Mouse (Mus musculus) cerebral cortex, adult 2 months (tissue): ENCODE results near the gene Olfm2.

Experiments used
- WGBS: fragments of 180-500 bp; shearing (Covaris S2); methylation state at CpG from one replicate; pipeline ENCODE4 v1.1.7; 2018; 5-methylcytosine and 5-hydroxymethylcytosine counted together

The Olfm2 gene

DNA sequence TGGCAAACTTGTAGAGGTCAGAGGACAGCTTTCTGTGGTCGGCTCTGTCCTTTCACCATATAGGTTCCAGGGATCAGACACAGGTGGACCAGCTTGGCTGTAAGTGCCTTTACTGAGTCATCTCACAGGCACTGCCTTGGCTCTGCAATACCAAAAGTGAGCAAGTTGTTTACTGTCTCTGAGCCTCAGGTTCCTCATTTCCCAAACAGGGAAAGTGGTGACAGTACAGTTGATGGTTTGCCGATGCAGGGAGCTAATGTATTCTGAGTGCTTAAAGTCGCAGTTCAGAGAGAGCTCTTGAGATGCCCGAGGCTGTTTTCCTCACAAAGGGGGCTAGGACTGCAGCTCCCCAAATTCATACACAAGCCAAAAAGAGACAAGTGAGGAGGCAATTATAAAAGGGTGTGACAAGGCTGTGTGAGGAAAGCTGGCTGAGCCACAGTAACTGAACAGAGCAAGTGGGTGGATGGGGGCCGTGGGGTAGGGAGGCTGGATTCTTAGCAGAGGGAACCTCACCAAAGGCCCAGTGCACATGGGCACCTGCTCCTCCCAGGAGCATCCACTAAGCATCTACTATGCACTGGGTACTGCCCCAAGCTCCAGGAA, 49.9 kb downstream of the Olfm2 start:
- WGBS = 39% methylated on average over 5 of the region's 5 CpGs

DNA sequence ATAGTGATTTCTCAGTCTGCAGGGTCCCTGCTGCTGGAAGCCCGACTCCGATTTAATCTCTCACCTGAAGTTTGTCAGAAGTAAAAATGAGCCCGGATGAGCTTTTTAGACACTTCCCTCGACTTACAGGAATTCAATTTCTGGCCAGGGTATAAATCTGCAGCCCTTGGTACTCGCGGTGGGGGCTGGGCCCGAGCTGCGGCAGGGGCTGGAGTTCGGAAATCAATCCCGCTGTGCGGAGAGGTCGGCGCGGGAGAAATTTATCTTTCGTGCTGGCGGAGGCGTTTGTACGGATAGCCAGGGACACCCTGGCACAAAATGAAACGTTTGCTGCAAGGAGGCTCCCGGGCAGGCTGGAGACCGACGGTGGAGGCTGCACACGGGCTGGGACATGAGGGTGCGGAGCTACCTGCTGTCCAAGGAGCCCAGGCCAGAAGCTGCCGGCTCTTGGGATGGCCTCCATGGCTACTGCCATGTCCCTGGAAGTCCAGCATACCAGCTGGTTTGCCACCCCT, 51.4 kb downstream of the Olfm2 start:
- WGBS = 21% methylated on average over 25 of the region's 25 CpGs

DNA sequence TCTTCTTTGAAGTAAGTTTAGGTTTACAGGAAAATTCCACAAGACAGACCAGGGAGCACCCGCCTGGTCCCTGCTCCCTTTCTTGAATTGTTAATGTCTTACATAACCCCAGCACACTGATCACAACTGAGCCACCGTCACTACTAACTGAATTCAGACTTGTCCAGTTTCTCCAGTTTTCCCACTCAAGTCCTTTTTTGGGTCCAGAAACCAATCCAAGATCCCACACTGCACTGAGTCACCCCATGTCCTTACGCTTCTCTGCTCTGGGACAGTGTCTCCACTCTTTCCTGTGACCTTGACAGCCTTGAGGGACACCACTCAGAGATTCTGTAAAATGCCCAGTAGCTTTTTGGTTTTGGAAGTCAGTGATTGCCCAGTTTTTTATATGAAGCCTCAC, 53.3 kb downstream of the Olfm2 start:
- 55% methylated on average over 3 of the region's 3 CpGs for WGBS

DNA sequence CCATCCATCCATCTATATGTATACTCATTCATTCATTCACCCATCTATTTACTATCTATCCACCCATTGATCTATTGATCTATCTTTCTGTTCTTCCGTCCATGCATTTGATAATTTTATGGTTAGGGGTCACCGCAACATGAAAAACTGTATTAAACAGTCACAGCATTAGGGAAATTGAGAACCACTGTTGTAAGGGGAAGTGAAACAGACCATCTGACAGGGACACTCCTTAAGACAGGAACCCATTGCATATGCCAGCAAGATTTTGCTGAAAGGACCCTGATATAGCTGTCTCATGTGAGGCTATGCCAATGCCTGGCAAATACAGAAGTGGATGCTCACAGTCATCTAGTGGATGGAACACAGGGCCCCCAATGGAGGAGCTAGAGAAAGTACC, 55.7 kb downstream of the Olfm2 start:
- WGBS = 99% methylated on average over 2 of the region's 2 CpGs

DNA sequence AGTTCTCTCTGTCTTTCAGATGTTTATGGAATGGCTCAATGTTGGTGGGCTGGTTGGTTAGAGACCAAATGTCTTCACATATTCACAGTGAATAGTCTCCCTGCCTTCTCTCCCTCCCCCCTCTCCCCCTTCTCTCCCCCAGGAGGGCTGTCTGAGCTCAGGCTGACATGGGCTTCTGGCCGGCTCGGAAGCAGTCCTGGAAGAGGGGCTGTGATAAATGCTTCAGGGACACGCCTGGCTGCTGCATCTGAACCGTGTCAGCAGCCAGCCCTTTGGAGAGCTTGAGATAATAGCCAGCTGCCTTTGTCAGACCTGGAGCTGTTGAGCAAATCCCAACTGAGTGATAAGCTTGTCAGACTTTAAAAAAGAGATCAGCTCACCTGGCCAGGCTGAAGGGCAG, 56.2 kb downstream of the Olfm2 start:
- WGBS = 25% methylated on average over 4 of the region's 4 CpGs

DNA sequence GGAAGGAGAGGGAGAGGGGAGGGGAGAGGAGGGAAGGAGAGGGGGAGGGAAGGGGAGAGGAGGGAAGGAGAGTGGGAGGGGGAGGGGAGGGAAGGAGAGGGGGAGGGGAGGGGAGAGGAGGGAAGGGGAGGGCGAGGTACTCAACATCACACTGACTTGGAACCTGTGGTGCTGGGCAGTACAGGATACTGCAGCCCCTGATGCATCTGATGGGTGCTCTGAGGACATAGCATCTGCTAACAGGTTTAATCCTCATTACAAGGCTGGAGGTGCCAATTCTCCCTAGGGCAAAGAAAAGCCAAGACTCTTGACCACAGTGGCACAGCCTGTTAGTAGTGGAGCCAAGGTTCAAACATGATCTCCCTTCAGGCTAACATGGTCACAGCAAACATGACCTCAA, 56.7 kb downstream of the Olfm2 start:
- WGBS = 71% methylated on average over 1 of the region's 1 CpGs

DNA sequence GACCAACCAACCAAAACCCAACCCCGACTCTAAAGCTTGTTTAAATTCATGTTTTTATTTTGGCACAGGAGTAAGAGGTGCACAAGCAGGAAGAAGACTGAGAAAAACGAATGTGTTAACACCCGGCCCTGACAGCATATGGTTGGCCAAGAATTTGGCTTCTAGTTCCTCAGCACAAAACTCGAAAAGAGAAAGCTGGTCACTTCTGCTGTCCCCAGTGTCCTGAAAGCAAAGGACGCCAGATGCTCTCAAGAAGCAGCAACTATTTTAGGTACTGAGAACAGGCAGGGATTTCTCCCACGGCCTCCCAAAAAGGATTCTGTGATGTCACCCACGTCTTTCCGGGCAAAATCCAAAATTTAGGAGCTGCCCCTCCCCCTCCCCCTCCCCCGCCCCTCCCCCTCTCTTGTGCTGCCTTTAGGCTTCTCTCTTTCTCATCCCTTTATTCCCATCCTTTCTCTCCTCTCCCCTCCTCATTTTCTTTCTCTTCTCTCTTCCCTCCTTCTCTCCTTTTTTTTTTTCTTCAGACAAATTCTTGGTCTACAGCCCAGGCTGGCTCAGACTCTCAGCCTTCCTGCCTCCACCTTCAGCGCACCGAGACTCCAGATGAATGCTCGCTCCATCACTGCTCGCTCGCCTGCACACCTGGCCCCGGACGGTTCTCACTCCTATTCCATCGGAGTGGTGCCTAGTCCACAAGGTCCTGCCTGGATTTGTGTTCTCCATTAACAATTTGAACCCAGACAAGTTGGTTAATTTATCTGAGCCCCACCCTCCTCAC, 60.9 kb downstream of the Olfm2 start:
- WGBS = 23% methylated on average over 17 of the region's 17 CpGs

DNA sequence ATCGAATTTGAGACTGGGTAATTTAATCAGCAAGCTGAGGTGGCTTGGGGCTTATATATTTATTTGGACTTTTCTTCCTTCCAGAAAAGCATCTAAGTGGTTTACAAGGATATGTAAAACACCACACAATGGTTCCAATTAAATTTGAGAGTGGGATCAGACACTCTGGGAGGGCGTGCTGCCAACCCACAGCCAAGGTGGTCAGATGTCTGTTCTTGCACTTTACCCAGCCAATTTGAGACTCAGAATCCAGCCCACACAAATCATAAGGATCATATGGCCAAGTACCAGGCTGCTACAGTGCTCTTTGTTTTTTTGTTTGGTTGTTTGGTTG, 63.8 kb downstream of the Olfm2 start:
- 20% methylated on average over 2 of the region's 2 CpGs for WGBS

DNA sequence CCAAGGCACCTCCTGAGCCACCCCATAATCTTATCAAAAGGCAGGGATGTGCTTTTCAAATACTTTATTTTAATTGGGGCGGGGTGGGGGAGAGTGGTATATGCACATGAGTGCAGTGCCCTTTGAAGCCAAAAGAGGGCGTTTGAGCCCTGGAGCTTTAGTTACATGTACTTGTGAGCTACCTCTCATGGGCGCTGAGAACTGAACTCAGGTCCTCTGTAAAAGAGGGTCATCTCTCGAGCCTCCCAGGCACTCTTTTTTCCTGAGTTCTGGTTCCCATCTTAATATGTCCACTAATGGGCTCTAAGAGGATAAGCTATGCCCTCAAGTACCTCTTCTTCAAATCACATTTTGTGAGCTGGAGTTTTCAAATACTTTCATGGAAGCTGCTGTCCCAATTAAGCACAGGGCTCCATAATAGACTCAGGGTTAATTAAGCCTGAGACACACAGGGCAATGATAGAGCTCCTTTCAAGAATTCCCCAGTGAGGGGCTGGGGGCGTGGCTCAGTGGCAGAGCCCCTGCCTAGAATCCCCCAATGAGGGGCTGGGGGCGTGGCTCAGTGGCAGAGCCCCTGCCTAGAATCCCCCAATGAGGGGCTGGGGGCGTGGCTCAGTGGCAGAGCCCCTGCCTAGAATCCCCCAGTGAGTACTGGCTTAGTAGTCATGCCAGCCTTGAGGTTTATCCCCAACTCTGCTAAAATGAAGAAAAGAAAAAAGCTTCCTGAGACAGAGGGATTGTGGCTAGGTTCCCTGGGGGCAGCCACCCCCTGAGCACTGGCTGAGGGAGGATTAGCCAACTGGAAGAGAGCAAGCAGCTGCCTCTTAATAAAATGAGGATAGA, 64.4 kb downstream of the Olfm2 start:
- 32% methylated on average over 7 of the region's 7 CpGs for WGBS

DNA sequence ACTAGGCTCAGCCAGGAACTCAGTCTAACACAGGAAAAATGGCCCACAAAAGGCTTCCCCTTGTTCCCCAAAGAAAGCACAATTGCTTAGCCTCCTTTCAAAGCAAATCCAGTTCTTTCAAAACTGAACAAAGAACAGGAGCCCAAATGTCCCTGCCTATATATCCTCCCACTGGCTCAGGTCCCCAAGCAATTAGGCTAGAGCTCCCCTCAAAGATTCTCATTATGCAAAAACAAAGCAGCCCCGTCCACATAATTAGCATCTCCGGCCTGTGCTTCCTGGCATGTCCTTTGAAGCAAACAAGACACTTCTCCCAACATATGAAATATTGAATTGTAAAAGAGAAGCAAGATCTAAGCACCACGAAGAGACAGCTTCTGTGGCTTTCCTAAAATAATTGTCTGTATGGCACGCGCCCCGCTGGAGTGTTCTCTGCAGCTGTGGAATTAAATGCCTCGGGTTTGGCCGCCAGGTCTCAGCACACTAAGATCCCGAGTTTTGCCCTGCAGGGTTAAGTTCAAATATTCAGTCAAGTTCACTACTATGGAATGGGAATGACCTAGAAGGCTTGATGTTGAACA, 65.7 kb downstream of the Olfm2 start:
- 28% methylated on average over 9 of the region's 9 CpGs for WGBS

DNA sequence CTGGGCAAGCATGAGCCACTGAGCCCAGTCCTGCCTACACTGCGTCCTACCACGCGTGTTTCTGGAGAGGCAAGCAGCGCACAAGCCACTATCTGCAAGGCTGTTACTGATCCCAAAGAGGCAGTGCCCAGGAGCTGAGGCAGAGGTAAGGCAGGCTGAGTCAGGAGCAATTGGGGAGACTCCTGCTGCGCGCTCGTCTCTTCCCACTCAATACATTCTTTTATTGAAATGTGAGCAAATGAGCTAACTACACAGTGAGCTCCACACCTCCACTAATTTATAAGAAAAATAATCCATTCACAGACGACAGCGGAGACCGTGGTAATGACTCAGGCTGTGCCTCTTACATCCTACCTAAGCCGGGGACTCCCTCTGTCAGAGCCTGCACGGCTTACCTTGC, 68.3 kb downstream of the Olfm2 start:
- WGBS = 55% methylated on average over 12 of the region's 12 CpGs

DNA sequence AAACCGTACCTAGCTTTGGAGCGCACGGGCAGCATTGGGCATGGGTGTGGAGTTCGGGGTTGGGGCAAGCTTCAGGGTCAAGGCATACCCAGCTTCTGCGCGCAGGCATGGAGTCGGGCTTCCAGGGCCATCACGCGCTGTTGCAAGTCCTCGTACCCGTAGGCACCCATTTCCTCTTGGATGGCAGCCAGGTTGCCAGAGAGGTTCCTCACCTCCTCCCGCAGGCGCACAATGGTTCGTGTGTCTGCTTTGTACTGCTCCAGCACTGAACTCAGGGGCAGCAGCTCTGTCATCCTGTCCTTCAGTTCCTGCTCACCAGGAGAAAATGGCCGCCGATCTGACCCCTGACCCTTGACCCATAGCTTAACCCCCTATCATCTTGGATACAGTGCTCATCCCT, 74.1 kb downstream of the Olfm2 start:
- WGBS = 61% methylated on average over 16 of the region's 16 CpGs

DNA sequence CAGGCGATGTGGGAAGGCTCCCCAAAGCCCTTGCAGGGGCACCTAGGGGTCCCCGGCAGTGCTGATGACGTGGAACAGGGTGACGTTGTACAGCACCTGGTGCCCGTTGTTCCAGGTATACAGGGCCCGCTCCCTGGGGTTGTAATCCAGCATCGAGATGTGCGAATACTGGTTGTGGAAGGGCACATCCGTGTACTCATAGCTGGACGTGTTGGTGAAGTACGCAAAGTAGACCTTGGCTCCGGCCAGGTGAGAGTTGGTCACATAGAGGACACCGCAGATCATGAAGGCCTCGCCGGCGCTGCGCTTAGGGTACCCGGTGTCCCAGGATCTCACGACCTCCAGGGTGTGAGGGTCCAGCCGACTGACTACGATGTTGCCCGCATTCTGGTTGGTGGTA, 78.1 kb downstream of the Olfm2 start:
- WGBS = 95% methylated on average over 22 of the region's 22 CpGs

DNA sequence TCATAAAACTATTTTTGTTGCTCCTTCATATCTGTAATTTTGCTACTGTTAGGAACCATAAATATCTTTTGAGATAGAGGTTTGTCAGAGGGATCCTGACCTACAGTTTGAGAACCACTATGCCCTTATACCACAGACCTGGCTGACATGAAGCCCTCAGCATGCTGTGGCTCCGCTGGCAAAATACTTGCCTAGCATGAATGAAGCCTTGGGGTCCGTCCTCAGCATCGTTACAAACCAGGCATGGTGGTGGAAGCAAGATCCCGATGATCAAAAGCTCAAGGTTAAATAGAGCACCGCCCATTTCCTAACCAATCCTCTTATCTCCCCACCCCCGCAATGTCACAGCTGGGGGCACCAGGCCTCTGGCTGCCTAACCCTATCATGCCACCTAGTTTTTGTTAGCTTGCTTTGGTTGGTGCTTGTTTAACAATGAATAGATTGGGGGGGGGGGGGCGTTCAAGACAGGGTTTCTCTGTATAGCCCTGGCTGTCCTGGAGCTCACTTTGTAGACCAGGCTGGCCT, 79.6 kb downstream of the Olfm2 start:
- 24% methylated on average over 7 of the region's 7 CpGs for WGBS

DNA sequence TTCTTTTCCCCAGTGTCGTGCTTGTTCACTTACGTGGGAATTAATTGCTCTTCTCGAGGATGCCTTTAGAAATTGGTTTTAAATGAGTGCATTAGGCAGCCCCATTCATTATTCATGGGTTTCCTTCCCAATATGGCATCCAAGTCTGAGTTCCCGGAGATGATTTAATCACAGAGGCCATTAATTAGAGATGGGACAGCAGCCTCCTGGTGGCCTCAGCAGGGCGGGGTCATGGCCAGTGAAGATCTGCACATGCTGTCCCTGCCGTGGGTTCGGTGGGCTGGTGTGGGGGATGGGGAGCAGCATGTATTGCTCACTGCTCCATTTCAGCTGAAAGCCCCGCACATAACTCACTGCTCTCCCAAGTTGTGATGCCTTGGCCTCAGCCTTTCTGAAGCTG, 80.2 kb downstream of the Olfm2 start:
- WGBS = 19% methylated on average over 8 of the region's 8 CpGs

DNA sequence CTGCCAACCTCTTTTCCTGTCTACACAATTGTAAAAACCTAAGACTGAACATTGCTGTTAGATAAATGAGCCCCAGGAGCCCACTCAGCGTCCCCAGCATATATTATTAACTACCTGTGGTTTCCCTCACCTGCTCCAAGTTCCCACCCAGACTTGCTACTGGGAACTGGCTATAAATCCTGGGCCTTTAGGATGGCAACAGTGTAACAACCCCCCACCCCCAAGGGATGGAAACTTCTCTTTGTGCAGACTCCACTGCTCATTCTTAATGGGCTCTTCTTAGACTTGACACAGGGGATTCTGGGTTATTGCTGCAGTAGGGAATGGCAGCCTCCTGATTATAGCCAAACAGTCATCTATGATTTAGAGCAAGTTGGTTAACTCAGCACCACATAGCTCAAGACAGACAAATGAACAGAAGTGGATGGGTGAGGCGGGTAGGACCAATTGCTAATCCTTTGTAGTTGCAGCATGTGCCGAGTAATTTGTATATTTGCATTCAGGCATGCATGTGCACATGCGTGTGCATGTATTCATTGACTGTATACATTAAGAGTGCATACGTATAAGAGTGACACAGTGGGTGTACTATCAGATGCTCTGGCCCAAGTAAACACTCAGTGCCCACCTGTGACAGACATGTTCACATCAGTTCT, 81.0 kb downstream of the Olfm2 start:
- 58% methylated on average over 5 of the region's 5 CpGs for WGBS

DNA sequence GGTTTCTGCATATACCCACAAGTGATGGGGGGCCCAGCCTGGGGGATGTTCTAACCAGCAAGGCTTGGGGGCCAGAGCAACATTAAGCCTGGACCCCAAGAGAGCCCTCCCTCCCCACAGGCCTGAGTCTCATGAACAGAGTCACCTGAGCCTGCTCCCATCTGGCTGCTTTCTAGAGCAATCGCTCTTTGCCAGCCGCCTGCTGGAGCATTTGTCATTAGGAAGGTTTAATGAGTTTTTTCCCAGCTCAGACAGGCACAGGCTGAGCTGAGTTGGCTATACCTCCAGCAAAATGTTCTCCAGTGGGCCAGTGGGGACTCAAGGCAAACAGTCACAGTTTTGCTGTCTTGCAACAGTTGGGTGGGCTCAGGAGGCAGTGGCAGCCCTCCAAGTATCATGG, 81.8 kb downstream of the Olfm2 start:
- WGBS = 23% methylated on average over 2 of the region's 2 CpGs

DNA sequence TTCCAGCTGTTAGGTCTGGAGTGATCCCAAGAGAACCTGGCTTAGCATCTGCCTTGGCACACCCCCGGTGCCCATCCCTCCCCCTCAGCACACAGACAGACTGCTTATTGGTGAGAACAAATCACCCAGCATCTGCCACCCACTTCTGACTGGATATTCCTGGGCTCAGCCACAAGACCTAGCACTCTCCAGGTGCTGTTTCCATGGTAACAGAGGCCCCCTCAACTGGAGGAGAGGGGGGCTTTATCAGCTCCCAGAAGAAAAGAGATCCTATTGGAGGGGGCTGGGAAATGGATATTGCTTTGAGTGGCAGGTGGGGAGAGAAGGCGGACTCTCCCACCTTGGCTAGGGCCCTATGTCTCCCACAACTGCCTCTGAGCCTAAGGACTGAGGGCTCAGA, 82.2 kb downstream of the Olfm2 start:
- 48% methylated on average over 2 of the region's 2 CpGs for WGBS

DNA sequence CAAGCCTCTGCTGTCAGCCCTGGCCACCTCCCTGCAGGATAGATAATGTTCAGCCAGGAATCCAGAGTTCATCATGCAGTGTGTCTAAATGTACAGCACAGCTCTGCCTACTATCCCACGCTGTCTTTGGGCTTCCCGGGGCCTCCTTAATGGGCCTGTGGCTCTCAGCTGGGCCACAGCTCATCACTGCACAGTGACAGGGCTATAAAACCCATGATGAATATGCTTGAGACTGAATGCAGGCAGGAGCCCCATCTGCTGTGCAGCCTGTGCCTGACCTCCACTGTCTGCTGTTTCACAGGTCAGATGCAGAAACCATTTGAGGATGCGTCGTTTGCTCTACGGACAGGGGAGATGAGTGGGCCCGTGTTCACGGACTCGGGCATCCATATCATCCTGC, 83.3 kb downstream of the Olfm2 start:
- 54% methylated on average over 8 of the region's 8 CpGs for WGBS

DNA sequence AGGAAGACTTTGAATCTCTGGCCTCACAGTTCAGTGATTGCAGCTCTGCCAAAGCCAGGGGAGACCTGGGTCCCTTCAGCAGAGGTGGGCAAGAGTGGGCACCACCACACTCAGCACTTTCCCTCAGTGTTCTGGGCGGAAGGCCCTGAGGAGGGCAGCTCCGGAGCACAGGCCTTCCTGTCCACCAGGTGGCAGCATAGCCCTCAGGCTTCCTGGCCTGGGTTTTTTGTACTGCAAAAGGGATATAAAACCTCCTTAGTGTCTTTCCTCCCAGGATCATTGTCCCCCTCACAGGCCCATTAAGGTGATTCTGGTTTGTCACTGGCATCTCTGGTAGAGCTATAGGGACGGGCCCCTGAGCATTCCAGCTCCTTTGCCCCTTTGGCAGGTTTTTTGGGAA, 83.8 kb downstream of the Olfm2 start:
- 37% methylated on average over 3 of the region's 3 CpGs for WGBS

DNA sequence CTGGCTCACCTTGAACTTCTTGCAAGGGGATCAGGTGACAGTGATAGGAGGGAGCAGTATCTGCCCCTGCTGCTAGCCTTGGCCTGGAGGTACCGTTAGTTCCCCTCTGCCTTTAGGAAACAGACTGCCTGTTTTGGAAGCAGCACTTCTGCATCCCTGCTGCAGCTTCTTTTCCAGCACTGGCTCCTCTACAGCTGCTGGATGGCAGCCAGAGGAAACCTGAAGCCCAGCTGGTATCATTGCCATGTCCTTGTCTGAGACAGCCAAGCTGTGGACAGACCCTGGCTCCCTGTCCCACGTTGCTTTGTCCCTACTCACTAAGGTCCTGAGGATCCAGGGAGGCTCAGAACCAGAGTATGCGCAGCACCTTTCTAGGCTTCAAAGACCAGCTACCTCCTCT, 88.6 kb downstream of the Olfm2 start:
- 37% methylated on average over 3 of the region's 3 CpGs for WGBS

DNA sequence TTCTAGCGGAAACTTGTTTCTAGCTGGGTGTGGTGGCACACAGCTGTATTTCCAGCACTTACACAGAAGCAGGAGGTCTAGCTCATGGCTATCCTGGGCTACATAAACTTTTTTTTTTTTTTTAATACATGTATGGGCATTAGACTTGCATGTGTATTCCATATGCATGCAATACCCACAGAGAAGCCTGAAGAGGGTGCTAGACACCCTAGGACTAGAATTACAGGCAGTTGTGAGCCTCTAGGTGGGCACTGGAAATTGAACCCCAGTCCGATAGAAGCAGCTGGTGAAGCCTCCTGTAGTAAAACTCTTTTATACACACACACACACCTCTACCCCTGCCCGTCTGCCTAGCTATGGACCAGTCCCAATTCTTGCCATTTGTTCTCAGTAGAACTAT, 92.3 kb downstream of the Olfm2 start:
- WGBS = 75% methylated on average over 3 of the region's 3 CpGs
